Mouse (Mus musculus) retina, adult 2 months (tissue): Measurements from ENCODE around the gene Gm21834.

Source experiments
- DNase-seq: peaks from one replicate; pipeline ENCODE4 v3.0.0-alpha.2; 2012; ENCODE audit warnings: low read depth, low spot score

Gm21834 gene

DNA sequence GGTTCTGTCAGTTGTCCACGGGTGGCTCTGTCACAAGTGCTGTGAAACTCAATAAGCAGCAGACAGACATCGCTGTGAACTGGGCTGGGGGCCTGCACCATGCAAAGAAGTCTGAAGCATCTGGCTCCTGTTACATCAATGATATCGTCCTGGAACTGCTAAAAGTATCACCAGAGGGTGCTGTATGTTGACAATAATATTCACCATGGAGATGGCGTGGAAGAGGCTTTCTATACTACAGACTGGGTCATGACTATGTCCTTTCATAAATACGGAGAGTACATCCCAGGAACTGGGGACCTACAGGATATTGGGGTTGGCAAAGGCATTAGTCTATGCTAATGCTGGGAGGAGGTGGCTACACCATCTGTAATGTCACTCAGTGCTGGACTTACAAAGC lies at the start of gene Gm21834:
Gene Gm21834 (minus strand): TSS at position 101 of the 400 bp plus-strand sequence.
- DNase-seq = no peak

DNA sequence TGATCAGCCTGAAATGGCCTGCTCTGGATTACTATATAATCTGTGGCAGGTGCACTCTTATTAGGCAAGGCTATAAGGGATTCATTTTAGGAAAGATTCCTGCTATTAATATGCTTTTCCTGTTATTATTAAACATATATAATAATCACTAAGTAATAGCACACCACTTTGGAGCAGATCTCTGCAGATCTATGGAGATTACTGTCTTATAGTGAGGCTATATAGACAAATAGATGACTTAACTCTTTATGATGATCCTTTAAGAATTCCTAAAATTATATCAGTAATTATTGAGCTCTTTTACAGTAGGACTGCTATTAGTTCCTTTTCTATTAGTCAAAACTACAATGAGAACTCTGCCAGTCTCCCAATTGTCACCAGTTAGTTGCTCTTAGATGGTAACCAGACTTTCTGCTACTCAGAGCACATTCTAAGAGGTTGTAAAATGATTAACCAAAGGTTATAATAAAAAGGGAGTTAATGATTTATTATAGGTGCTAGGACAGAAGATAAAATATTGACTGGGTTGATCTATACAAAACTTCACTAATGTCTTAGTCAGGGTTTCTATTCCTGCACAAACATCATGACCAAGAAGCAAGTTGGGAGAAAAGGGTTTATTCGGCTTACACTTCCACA lies 46.3 kb upstream of the Gm21834 start:
- DNase-seq = no peak

DNA sequence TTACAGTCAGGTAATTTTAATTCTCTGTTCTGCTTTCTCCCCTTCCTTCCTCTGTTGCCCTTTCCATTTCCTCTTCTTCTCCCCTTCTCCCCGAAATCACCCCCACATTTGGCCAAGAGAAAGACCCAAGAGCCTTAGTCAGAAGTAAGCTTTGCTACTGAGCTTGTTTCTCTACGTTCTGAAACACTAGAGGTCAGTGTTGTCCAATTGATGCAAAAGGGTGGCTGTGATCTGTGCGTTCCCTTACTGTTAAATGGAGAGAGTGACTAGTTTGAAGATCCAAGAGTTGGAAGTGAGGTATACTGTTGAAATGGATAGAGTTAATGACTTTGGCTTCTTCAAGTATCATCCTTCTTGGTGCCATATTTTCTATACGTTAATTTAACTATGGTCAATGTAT lies 28.9 kb upstream of the Gm21834 start:
- DNase-seq = peak; percentile 18

DNA sequence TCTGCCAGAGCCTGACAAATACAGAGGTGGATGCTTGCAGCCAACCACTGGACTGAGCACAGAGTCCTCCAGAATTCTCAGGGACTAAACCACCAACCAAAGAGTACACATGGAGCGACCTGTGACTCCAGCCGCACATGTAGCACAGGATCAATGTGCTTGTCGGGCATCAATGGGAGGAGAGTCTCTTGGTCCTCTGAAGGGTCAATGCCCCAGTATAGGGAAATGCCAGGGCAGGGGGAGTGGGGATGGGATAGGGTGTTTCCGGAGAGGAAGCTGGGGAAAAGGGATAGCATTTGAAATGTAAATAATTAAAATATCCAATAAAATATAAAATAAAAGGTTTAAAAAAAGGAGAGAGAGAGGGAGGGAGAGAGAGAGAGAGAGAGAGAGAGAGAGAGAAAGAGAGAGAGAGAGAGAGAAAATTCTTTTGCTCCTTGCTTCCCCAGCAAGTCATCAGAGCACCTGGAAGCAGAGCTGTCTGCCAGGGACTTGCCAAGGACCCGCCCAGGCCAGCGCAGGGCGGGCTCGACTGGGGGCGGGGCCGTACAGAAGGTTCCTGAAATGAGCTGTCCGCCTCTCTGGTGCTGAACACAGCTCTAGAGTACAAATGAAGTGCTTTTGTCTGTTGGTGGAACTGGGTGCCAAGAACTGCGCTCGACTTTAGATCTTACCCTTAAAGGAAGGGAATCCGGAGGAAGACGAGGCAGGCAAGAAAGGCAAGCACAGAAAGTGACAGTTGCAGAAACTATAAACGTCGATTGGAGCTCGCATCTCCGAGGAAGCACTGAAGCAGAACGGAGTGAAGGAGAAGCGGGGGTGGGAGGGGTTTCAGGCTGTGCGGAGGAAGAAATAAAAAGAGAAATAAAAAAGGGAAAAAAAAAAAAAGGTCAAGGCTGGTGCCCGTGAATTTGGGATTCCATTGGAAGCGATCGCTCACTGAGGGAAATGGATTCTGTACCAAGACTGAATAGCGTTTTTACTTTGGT lies 26.9 kb upstream of the Gm21834 start, which contains the start of gene Cntnap5c:
Gene Cntnap5c (plus strand): TSS at position 949 of the 989 bp plus-strand sequence.
- DNase-seq = no peak

DNA sequence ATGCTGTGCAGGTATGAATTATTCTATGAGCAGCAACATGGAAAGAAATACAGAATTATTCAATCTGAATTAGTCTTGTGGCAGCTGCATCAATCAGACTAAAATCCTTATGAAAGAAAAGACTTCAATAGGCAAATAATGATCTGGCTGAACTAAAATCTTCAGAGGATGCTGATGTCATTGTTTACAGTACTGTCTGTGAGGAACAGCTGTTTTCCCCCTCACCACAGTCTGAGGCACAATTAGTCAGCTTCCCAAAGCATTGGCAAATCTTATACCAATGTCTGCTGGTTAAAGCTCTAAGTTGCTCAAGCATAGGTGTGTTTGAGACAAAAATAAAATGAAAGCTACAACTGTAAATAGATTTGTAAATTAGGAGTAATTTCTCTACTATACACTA lies 25.3 kb upstream of the Gm21834 start:
- no peak for DNase-seq

DNA sequence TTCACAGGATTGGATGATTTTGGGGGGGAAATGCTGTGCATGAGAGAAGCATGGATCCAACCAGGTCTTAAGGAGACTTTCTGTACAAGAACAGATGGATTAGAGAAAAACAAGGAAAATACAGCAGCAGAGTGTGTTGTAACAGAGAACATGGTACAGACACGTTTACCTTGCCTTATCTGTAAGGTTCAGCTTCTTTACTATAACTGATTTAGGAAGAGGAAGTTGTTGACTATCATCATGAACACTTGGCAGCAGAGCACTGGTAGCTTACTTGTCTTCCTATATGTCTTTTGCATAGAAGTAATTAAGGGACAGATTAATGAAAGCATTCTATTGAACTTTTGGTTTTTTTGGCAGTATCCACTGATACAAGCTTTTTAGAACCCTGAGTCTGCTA lies 16.0 kb upstream of the Gm21834 start:
- no peak for DNase-seq

DNA sequence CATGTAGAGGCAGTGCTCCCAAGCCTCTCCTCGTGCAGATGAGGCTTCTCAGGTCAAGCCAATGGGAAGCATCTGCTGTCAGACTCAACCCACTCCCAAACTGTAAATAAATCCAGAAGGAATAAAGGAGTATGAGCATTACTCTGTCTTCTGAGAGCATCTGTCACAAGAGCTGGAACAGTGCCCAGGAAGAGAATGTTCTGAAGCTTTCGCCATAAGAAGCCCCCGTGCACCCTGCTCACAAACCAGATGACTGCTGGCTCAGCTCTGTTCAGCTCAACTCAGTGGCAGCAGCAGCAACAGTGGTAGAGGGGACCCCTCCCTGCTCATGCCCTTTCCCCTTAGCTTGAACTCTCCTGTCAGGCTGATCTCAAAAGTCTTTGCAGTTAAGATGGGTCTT lies 47.2 kb downstream of the Gm21834 start:
- no peak for DNase-seq
